Mouse (Mus musculus) spleen, postnatal 4 days (tissue): ENCODE data around the gene Adipor1.

Source experiments
- DNase-seq, 2 experiments: peaks; one replicate each; pipeline ENCODE4 v3.0.0; 2022; ENCODE audit warnings: low spot score in 2 of 2

The Adipor1 gene

DNA sequence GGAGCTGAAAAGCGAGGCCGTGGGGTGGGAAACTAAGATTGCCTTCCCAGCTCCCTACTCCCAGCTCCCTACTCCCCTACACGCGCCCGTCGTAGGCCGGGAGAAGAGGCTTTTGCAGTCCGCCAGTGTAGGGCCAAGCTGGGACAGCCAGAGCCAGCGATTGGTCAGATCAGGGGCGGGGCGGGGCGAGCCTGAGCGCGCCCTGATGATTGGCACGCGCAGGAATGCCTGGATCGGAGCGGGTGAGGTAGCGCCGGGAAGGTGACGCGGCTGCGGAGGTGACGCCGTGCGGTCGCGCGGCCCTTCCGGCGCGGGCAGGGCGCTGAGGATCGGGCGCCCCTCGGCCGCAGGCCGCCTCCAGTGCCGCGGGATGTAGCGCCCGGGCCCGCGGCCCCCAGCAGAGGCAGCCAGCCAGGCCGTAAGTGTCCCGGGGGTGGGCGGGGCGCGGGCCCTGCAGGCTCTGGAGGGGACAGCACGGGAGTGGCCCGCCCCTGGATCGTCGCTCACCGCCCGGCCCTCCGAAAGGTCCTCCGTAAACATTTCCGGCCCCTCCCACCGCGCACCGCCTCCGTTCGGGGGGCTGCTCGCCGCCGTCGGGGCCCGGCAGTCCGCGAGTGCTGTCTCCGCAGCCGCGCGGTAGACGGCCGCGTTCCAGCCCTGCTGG lies at the start of gene Adipor1:
TSS of gene Adipor1 (plus strand) at position 211 of the 664 bp plus-strand sequence.
- peak; percentile 97 for DNase-seq

DNA sequence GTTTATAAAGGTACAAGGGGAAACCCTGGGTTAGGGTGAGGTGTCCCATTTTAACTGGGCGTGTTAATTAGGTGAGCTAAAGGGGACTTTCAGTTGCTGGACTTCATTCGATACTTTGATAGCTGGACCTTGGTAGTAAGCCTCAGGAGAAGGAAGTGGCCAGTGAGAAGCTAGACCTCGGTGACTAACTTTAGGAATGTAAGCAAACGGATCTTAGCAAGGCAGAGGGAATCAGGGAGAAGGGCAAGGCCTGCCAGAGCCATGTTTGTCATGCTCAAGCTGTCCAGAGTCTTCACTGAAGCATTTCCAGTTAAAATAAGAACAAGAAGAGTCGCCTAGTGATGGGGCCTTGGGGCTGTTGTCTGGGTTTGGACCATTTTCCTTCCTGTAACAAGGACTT lies 49.7 kb upstream of the Adipor1 start:
- DNase-seq, result no peak

DNA sequence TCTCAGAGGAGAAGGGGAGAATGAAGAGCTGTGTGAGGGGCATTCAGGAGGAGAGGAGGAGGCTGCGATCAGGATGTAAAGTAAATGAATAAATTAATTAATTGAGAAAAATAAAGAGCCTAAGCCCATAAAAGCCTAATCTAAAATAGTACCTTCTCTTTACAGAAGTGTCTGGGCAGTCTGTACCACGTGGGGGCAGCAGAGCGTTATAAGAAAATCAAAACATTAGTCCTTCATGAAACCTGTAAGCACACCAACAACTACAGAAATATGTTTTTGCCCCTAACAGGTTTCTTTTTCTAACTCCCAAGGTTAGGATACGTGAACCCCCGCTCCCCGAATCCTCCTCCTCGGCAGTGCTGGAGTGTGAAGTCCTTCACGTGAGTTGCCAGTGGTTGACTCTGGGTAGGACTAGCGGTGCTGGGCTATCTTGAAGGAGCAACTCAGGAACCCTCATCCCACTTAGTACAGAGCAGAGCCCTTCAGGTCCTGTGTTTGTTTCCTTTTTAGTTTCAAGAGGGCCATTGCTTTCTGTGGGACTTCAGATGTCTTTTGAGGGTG lies 46.3 kb upstream of the Adipor1 start:
- peak; percentile 58 to 76 for DNase-seq

DNA sequence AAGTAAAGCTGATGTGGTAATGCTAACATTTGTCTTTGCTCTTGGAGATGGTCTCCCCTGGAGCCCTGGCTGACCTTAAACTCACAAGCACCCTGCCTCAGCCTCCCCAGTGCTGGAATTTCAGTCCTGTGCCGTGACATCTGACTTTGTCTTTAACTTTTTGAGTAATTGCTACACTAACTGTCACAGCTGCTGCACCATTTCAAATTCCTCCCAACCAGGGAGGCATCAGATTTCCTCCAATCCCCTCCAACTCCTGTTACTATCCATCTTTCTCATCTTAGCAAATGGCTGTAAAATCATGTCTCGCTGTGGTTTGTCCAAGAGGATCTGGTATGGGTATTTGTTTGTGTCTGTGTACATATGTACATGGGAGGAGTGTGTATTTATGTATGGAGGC lies 41.1 kb upstream of the Adipor1 start:
- no peak for DNase-seq

DNA sequence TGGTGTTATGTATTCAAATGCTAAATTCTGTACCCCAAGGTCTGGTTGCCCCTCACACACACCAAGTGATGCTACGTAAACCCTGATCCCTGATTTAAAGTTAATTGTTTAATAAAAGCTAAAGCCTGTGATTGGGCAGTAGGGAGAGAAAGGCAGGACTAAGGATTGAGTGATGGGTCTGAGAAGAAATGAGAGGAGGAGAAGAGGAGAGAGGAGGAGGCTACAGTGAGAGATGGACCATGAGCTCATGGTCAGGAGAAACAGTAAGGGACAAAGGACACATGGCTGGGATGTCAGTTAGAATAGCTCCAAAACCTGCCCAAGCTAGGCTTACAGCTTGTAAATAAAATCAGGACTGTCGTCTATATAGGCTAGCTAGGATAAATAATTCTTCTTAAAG lies 34.1 kb upstream of the Adipor1 start:
- no peak for DNase-seq

DNA sequence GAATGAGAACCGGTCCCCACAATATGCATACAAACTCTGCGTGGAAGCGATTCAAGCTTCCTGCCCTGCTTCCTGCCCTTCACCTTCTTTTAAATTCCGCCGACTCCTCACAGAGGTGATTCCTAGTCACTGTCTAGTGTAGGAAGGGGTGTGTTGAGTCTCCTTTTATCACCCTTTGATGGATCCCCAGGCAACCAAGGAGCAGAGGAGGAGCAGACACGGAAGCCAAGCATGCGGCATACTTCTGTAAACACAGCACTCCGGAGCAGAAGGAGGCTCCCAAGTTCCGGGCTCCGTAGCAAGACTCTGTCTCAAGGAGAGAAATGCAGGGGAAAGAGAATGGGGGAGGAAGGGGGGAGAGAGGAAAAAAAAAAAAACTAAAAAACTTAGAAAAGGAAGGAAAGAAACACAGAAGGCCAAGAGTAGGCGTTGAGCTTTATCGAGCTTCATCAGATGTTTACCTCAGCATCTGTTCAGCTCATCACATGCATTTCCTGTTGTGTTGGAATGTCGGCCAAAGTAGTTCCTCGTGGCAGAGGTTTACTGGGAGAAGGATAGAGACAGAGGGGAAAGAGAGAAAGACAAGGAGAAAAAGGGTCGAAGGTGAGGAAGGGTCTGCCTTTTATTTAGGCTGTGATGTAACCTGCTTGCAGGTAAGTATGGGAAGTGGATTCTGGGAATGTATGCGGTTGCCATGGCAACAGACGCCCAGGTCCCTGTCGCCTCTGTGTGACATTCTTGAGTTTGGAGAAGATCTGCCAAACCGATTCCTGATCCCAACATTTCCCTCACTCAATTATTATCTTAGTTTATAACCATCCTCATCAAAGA lies 33.2 kb upstream of the Adipor1 start:
- no peak for DNase-seq

DNA sequence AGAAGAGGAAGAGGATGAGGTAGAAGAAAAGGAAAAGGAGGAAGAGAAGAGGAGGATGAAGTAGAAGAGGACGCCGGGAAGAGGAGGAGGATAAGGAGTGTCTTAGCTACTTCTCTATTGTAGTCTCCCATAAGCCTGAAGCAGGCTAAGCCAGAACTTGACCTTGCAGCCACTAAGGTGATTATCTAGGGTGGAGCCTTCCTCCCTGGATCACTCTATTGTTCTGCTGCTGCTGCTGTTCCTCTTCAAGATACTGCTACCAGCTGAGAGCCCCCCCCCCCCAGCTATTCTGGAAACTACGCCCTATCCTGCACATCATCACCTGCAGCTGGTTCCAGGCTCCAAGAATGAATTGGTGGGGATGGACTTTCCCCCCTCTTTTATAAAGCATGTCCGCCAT lies 30.6 kb upstream of the Adipor1 start:
- no peak for DNase-seq

DNA sequence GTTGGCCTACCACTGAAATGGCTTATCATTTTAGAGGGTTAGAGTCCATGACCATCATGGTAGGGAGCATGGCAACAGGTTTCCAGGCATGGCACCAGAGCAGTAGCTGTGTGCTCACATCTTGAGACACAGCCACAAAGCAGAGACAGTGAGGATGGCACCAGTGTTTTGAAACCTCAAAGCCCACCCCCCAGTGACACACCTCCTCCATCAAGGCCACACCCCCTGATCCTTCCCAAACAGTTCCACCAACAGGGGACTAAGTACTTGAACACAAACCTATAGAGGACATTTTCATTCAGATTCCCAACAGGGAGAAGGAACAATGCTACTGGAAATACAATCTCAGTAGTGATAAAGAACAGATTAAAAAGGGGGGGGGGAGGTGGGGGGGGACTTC lies 30.0 kb upstream of the Adipor1 start:
- DNase-seq, result no peak

DNA sequence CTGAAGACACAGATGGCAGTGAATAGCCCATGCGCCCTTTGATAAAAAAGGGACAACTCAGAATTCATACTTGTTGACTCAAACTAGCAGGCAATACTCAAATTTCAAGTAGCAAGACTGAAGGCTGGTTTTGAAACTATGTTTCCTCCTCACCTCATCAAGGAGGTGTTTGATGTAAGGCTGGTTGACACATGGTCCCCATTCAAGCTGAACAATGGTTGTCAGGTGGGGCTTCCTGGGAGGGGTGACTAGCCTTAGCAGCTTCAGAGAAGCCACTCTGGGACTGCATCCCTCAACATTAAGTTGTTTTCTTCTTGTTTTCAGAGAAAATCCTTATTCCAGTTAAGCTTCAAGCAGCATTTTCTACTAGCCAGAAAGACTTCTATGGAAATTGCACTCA lies 29.5 kb upstream of the Adipor1 start, which contains the start of gene 4933406M09Rik:
TSS of gene 4933406M09Rik (plus strand) at position 275 of the 400 bp plus-strand sequence.
- DNase-seq, result no peak

DNA sequence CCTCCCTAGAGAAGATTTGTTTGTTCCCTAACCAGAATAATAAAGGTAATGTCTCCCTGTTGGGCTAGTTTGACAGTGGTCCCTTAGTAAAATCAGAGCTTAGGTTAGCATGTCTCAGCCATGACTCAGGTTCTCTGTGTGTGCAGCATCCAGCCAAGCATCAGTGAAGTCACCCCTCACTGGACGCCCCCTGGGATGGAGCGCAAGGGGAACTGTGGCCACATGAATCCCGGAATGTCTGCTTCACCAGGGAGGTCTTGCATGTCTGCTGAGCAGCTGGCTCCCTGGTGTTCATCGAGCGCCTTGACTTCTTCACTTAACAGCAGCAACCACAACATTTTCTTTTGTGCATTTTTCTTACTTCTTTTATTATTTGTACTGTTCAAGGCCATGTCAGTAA lies 21.4 kb upstream of the Adipor1 start:
- DNase-seq, result no peak

DNA sequence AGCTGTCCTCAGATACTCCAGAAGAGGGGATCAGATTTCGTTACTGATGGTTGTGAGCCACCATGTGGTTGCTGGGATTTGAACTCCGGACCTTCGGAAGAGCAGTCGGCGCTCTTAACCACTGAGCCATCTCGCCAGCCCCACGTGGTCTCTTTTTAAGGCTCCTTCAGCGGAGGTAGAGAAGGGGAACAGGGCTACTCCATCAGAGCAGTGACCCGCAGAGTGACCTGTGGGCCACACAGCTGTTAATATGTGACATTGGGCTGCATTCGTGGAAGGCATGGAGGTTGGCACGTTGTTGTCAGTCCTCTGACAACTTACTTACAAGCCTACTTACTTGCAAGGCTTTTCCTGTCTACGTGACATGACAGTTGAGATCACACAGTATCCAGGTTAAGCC lies 17.0 kb upstream of the Adipor1 start:
- no peak for DNase-seq

DNA sequence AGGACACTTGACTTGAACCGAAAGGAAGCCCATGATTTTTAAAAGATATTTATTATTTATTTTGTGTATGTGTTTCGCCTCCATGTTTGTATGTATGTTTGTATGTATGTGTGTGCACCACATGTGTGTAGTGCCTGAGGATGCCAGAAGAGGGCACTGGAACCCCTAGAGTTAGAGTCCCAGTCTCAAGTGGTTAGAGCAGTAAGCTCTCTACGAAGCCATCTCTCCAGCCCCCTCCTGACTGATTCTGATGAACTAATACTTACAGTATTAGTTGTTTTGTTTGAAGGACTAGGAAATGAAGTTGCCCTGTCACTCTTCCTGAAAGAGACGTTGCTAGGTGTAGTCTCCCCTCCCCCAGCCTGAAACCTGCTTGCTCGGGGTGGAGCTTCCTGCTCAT lies 15.4 kb upstream of the Adipor1 start:
- no peak for DNase-seq

DNA sequence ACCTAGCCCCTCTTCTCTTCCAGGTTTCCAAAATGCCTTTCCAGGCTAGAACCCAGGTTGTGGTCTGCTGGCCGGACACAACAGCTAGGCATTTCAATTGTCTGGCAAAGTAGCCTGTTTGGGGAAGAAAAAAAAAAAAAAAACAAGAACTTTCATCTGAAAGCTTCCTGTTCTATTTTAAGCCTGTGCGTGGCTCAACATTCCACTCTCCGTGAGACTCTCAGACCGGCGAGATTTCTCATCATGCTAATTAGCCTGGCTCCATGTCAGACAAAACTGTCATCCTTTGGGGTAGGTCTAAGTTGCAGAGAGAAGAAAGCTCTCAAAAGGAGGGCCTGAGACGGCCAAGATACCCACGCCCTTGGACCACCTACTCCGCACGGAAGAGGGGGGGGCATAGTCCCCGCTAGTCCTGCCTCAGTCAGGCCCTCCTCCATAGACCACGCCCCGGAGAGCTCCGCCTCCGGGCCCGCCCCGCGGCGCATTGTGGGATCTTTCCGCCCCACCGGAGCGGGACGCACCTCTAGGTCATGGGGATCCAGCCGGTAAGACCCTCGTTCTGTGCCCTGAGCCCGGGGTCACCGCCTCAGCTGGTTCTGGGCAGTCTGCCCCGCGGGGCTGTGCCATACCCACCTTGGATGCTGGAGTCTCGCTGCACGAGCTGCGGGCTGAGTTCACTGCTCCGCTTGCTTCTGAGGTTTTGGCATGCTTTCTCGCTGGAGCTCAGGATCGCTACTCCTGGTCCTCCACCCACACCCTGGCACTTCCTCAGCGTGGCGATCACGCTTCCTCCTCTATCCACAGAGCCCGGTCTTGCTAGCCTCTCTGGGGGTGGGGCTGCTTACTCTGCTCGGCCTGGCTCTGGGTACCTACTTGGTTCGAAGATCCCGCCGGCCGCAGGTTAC lies 9.4 kb upstream of the Adipor1 start, which contains the start of gene Cyb5r1:
TSS of gene Cyb5r1 (plus strand) at position 51 of the 905 bp plus-strand sequence.
- peak; percentile 76 to 85 for DNase-seq

DNA sequence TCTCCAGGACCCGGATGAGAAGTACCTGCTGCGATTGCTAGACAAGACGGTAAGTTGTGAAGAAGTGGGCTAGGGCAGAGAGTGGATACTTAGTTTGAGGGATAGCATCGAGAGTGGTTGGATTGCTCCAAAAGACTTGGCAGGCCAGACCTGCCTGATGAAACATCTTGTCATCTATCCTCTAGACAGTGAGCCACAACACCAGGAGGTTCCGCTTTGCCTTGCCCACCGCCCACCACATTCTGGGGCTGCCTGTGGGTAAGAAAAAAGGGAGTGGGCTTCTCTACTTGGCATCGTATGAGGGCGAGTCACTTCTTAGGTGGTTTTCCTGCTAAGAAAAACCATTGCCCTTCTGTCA lies 8.8 kb upstream of the Adipor1 start:
- DNase-seq, result no peak

DNA sequence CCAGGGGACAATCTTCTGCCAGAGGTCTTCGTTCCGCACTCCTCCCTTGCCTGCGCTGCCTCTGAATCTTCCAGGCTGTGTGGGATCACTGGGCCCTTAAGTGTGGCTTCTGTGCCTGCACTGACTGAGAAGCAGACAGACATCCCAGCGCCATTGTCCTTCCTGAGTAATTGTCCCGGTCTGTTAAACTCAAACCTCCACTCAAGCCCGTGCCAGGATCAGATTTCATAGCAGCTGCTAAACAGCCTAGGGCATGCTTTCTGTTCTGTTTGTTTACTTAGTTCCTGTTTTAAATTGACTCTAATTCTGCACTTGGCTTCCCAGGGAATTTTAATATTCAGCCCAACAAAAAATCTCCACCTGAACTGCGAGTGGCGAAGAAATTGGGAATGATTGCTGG lies 7.1 kb upstream of the Adipor1 start:
- DNase-seq, result no peak

DNA sequence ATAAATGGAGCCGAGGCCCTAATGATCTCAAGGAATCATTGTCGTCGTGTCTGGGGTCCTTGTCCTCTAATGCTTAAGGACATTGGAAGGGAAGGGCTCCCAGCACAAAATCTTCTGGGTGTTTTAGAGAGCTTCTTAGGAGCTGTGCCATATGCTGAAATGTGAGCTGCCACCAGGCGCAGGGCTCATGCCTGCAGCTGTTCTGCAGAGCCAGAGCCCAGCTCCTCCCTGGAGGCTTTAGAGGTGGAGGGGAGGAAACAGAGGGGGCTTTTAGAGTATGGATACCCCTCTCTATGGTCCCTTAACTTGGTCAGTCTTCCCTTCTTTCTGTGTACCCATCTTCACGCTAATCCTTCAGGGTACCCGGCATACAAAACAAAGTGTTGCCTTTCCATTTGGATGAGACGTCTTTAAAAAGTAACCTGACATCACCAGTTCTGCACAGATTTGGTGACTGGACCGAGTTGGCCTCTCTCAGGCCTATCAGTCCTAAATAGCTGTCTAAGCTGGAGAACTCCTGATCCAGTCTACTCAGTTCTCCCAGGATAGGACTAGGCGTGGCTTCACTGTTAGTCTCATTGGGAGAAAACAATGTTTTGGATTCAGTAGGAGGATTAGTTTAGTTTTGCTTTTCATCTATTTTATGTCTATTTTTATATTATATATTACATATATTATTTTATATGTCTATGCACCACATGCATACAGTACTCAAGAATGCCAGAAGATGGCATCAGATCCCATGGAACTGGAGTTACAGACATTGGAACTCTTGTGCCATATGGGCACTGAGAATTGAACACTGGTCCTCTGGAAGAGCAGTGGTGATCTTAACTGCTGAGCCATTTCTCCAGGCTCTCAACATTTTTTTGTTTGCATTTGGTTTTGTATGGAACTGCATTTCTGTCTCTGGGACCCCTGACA lies 3.2 kb upstream of the Adipor1 start:
- no peak for DNase-seq

DNA sequence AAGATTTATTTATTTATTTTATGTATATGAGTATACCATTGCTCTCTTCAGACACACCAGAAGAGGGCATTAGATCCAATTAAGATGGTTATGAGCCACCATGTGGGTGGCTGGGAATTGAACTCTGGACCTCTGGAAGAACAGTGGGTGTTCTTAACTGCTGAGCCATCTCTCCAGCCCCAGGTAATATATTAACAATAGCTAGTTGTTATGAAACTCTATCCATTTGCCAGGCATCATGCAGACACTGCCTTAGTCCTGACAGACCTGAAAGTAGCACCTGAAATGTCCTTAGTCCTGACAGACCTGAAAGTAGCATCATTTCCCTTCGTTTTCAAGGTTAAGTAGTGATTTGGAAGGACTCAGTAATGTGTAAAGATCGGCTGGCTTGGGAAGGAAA lies 1.1 kb upstream of the Adipor1 start:
- DNase-seq, result no peak

DNA sequence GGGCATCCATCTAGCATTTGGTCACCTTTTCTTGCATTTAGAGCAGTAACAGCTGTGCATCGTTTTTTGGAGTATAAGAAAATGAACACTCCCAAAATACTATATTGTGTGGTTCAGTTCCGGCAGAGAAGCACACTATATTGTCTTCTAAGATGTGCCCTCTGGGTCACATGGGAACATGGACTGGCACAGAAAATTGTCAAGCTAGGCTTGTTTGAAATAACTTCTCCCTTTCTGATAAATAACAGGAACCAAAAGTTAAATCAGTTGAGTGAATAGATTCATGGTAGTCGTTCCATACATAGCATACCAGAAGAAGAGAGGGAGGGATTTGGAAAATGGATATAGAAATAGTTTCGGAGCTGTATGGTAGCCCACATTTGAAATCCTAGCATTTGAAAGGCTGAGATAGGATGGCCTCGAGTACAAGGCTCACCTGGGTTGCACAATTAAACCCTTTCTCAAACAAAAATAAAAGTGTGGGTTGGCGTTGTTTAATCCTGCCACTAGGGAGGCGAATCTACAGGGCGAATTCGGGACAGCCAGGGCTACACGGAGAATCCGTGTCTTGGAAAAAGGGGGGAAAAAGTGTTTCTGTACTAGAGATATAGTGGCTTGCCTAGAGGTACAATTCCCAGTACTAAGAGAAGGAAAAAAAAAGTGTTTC lies 544 bp upstream of the Adipor1 start:
- no peak for DNase-seq

DNA sequence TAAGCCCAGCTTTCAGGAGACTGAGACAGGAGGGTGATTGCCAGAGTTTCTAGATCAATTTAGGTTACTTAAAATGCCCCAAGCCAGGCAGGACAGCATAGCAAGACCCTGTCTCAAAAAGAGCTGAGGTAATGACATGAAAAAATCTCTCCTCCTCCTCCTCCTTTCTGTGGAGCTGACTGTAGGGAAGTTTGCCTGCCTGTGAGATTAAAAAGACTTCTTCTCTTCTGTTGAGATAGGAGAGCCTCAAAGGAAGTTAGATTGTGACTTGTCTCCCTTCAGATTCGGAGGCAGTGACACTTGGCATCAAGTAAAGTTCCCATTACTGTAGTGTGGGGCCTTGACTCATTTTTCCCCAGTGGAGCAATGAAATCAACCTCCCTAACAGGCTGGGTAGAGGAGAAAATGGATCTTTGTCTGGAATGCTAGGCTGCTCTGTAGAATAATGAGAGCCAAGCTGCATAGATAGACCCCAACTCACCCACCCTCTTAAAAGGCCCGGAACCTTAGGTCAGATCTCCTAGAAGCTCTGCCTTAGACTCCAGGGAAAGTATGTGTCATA lies 3.3 kb downstream of the Adipor1 start:
- DNase-seq, result no peak

DNA sequence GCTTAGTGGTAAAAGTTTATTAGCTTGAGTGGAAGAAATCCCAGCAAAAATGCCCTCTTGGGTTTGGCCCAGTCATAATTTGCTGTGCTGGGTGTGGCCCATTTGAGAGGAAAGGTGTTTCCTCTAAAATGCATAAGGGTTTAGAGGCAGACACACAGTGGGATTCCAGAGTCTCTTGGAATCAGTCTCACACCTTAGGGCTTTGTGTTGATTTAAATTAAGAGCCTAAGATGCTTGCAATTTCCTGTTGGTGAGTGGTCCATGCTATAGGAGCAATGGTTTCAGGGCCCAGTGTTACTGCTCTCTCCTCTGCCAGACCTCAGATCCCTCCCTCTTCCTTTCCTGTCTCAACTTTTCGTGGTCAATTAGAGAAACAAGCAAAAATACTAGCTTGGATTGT lies 4.0 kb downstream of the Adipor1 start:
- DNase-seq, result no peak
